Mouse (Mus musculus) megakaryocyte, embryonic 14.5 days (primary cell): ENCODE data around the gene Gtf2ird2.

ENCODE experiments used
- FLI1 ChIP-seq: IDR thresholded peaks from 2 replicates; pipeline ENCODE4 v1.6.1; 2012; ENCODE audit warnings: low read length, inconsistent platforms, mixed read lengths
- GATA1 ChIP-seq: IDR thresholded peaks from 3 replicates; pipeline ENCODE4 v1.6.1; 2012; ENCODE audit warnings: mixed read lengths, low read length, inconsistent platforms, borderline replicate concordance

DNA sequence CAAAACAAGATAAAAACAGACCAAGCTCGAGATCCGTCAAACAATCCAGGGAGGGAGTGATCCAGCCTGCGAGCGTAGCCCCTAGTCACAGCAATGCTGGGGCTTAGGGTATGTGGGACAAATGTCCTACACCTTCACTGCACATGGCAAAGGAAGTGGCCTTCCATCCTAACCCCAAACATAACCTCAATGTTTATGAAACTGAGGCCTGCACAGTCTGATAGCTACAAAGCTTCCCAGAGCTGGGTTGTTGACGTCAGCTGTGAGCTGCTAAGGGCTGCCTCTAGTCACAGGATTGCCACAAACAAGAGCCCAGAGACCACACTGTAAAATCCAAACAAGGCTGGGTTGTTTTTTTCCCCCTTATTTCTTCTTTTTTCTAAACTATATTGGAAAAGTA is 85.9 kb downstream of the Gtf2ird2 start:
- TF ChIP-seq GATA1 (0 out of 3 replicates have a peak, but pooled peaks have one; percentile 10), FLI1 (no peak)
